Mouse (Mus musculus) CD4-positive, CD25-positive, alpha-beta regulatory T cell, adult 2 months (primary cell): Measurements from ENCODE around the gene Olfml3.
A peak's percentile ranks its signal among the peaks of the same experiment; 100 is the strongest.

Source experiments
- DNase-seq: peaks from one replicate; pipeline ENCODE4 v3.0.0-alpha.2; 2012; ENCODE audit warnings: low read depth, low spot score

Gene Olfml3

DNA sequence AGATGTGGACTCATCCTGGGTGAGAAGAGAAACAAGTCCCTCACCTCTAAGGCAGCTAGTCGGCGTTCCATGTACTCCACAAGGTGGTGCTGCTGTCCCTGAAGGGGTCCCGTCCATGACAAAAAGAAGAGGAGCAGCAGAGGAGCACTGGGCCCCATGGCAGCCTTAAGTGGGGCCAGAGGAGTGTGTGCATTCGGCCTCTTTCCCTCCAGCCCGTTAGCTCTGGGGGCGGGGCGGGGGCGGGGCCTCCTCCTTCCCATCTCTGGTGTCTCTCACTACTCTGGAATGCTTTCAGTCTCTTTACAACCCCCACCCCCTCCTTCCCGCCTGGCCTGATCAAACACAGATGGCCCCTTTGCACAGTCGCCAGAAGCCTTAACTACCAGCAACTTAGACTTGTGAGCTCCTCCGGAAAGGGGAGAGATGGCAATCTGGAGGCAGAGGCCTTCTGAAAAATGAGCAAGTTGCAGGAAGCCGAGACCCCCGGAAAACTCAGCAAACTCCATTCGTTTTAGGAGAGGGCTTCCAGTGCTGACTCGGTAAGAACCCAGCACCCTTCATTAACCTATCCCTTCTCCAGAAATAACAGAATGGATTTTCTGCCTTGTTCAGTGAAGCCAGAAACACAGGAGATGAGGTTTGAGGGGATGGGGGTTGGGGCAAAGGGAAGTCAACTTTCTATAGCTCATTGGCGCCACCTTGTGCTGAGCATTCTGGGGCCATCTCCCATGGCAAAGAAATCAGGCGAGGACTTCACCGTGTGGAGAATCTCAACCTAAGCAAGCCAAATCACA is at the start of gene Olfml3:
Gene Olfml3 (minus strand): TSS at position 224 of the 794 bp plus-strand sequence.
- DNase-seq: peak; percentile 91

DNA sequence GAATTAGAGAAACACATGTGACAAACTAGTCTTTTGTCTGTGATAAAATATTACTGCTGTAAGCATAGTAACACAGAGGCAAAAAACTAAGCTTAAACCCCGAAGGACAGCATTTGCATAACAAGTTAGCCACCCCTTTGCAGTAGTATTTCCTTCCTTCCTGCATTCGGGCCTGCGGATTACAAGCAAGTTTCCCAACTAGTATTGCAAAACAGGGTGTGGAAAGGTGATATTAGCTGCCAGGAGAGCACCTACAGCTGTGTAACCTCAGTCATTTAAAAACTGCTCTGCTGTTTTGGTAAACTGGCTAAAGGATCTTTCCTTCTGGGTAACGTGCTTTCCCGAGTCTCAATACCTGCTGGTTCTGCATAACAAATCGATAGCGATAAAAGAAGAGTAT is 49.4 kb upstream of the Olfml3 start:
- DNase-seq: no peak

- no peak for DNase-seq
These were observed 45.2 kb upstream of the Olfml3 start for GRCm38 (mm10) chr3:103782844-103783609.

GRCm38 (mm10) chr3:103780777-103781176 is 43.0 kb upstream of the Olfml3 start:
- peak; percentile 33 for DNase-seq

GRCm38 (mm10) chr3:103780271-103780670 is 42.5 kb upstream of the Olfml3 start:
- DNase-seq: peak; percentile 16

GRCm38 (mm10) chr3:103779183-103779582 is 41.4 kb upstream of the Olfml3 start:
- no peak for DNase-seq

GRCm38 (mm10) chr3:103778660-103779059 is 40.9 kb upstream of the Olfml3 start:
- DNase-seq: no peak

GRCm38 (mm10) chr3:103777940-103778339 is 40.1 kb upstream of the Olfml3 start:
- DNase-seq: peak; percentile 16

DNA sequence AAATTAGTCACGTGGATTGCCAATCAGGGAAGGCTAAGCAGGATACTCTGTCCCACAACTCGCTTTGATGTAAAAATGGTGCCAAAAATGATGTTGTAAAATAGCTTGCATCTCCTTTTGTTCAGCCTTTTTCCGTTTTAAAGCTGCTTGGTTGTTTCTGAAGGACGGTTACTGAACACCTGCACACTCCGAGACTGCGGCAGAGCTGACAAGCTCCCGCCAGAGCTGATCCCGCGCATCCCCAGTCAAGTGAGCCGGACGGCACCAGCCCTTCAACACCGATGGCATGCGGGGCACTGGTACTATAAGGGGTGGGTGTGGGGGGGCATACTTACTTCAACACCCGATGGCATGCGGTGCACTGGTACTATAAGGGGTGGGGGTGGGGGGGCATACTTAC is 36.2 kb upstream of the Olfml3 start:
- peak; percentile 43 for DNase-seq

GRCm38 (mm10) chr3:103773508-103773907 is 35.7 kb upstream of the Olfml3 start:
- peak; percentile 33 for DNase-seq

DNA sequence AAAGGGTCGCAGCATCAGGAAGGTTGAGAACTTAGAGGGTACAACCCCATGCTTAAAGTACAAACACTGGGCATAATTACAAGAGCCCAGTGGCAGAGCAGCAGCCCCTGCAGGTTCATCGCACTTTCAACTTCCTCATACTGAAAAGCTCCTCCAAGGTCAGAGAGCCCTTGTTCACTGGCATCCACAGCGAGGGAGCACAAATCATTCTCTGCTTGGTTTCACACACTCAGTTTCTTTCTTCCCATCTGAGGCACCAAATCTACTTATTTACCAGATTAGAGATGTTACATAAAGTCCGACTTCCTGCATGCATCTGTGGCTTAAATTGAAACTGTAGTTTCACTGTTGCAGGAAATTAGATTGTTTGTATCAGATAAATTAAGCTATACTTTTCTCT is 35.0 kb upstream of the Olfml3 start:
- peak; percentile 53 for DNase-seq

- DNase-seq: no peak
These were observed 33.8 kb upstream of the Olfml3 start for GRCm38 (mm10) chr3:103771531-103772130.

GRCm38 (mm10) chr3:103766789-103767188 is 29.0 kb upstream of the Olfml3 start:
- DNase-seq: no peak

DNA sequence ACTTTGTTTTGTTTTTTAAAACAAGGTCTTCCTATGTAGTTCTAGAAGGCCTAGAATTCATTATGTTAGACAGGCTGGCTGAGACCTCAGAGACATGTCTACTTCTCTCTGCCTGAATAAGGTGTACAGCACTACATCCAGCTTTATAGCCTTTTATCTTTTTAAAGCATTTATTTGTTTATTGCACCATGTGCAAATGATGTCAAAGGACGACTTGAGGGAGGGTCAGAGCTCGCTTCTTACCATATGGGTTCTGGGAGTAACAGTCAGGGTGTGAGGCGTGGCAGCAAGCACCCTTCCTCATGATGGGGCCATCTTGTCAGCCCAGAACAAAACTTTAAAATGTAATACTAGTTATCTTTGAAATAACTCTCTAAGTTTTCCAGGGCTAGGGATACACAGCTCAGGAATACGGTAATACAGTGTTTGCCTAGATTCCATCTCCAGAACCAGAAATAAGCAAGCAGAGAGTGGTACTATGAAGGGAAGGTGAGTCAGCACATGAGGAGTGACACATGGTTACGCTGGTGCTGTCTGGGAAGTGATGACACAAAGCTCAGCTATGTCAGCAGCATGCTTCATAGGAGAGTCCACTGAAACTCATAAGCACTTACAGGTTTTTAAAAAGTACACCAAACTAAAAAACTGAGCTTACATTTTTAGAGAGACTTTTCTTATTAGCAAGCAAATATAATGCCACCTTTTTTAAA is 21.6 kb upstream of the Olfml3 start:
- no peak for DNase-seq

GRCm38 (mm10) chr3:103758456-103758855 is 20.7 kb upstream of the Olfml3 start:
- DNase-seq: no peak

DNA sequence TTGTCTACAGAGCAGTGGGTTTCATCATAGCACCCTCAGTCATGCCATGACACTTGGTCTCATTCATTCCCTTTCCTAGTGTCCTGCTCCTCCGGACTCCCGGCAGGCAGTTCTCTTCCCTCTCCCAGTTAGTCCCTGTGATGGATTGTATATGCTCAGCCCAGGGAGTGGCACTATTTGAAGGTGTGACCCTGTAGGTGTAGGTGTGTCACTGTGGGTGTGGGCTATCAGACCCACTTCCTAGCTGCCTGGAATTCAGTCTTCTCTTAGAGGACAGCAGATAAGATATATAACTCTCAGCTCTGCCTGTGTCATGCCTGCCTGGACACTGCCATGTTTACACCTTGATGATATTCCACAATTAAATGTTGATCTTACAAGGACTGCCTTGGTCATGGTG is 19.1 kb upstream of the Olfml3 start:
- DNase-seq: no peak

- DNase-seq: no peak
These were observed 17.6 kb upstream of the Olfml3 start for GRCm38 (mm10) chr3:103755351-103755750.

DNA sequence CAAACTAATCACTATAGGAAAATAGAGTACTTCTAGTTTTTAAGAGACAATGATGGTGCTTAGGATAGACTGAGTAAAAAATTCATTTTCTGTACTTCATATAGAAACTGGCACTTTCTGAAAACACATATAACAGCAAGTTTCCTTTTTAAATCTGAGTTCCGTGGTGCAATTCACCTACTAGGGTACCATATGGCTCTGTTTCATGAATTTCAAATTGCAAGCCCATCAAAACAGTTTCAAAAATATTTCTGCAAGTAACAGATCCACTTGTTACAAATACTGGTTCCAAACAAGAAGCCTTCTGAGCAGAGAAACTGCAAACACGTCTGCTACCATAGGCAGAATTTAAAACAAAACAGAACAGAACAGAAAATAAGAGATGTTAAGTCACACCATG is 13.8 kb upstream of the Olfml3 start:
- DNase-seq: no peak

GRCm38 (mm10) chr3:103746711-103747110 is 8.9 kb upstream of the Olfml3 start:
- DNase-seq: no peak

DNA sequence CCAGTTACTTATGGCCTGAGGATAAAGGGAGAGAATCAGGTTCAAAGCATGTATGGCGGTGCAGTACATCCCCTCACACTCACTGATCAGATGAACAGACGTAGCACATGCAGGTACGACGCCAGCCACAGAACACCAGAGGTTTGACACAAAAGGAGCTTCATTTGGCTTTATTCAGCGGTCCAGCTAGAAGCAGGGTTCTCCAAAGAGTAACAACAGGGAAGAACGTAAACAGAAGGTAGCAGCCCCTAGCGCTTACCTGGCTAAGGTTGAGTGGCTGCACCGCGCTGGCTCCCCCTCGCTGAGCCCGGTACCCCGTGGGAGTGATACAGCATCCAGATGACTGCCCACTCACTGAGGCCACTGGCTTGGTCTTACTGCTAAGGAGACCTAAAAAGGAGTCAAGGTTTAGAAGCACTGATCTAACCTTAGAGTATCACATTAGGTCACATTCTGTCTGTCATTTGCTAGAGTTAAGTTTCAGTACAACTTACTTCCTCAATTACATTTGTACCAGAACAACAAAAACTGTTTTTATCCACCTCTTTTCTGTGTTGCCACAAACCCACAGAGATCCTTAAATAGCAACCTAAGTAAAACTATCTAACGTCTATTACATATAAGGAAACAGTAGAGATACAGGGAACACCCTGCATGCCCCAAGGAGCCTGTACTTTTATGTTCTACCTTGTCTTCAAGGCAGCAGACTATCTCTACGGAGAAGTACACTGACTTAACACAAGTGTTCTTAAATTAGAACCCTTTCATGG is 7.4 kb upstream of the Olfml3 start:
- DNase-seq: no peak

DNA sequence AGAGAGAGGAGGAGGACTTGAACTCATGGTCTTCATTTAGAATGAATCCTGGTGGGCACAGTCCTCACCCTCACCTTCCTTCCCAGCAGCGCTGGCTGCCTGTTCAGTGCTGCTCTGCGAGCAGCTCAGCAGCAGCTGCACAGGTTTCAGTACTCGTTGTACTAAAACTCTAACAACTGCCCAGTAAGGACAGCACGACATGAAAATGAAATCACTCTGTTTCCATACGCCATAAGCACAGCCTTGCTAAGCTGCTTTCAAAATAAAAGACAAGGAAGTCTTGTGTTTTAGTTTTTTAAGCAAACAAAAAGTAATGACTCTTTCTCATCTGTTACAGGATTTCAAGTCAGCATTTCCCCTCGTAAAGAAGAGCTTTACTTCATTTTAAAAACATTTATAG is 5.4 kb upstream of the Olfml3 start:
- no peak for DNase-seq
